Mouse (Mus musculus): ENCODE results near the gene Csnk1e.

The Csnk1e gene

DNA sequence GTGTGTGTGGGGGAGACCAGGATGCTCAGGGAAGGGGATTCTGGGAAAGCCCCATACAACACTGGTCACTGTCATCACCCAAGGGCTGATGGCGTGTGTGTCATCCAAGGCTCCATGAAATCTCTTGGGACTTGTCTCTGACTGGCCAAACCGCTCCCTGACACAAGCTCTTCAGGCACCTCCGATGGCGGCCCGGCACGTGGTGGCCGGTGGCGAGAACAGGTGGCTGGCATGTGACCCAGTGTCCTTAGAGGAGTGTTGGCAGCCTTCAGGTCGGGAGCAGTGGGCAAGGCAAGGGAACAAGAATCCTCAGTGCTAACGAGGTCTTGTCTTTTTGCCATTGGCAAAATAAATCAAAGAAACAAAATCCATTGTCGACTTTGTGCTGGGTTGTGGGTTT, 36.7 kb downstream of the Csnk1e start:
- no peak for DNase-seq

DNA sequence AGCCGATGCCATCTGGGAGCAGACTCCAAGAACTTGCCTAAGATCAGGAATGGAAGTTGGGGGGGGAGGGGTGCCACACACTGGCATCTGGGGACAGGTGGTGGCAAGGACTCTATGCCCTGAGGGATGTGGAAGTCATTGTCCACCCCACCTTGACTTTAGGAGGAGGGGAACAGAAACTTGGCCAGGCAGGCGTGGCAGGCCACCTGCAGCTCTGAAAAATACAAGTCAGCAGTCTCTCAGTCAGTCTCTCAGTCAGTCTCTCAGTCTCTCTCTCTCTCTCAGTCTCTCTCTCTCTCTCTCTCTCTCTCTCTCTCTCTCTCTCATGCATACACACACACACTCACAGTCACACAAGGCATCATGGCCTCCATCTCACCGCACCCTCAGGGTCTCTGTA, 37.1 kb downstream of the Csnk1e start:
- no peak for DNase-seq

- DNase-seq = no peak
These were observed 38.0 kb downstream of the Csnk1e start for GRCm38 (mm10) chr15:79417379-79417778.

GRCm38 (mm10) chr15:79416460-79417085, 38.8 kb downstream of the Csnk1e start:
- DNase-seq = no peak

GRCm38 (mm10) chr15:79414513-79414912, 40.9 kb downstream of the Csnk1e start:
- DNase-seq = no peak

DNA sequence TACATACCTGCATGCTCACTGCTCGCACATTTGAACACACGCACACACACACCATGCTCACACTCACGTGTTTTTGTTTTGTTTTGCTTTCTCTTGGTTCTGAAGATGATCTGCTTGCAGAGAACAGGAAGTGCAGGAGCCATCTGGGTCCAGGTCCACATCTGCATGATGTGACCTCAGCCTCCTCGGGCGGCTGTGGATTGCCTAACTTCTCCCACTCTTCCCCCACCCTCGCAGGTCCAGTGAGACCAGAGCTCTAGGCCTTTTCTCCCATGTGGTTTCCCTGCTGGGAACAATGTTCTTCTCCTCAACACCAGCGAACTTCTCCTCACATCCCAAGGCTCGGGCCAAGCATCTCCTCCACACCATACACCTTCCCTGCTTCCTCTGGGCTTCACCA, 41.6 kb downstream of the Csnk1e start:
- DNase-seq = no peak

GRCm38 (mm10) chr15:79413201-79413600, 42.2 kb downstream of the Csnk1e start:
- DNase-seq = no peak

- no peak for DNase-seq
These were observed 43.9 kb downstream of the Csnk1e start for GRCm38 (mm10) chr15:79411363-79412065.

GRCm38 (mm10) chr15:79409077-79409573, 46.2 kb downstream of the Csnk1e start:
- DNase-seq = no peak

DNA sequence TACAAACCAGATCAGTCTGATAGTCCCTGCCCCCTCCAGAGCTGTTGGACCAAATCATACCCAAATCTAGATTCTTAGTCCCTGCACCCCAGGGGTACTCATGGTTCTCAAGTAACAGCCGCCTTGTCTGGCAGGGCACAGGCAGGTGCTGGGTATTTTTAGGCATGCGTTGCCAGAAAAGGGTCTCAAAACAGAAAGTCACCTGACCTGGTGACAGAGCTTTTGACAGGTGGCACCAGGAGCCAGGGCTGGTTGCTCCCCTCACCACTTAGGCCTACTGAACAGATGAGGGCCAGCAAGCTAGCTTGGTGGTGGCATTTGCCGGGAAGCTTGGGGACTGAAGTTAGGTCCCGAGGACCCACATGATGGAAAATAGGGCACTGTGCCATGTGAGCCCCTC, 48.8 kb downstream of the Csnk1e start:
- no peak for DNase-seq

GRCm38 (mm10) chr15:79404277-79404676, 51.1 kb downstream of the Csnk1e start:
- DNase-seq = no peak

DNA sequence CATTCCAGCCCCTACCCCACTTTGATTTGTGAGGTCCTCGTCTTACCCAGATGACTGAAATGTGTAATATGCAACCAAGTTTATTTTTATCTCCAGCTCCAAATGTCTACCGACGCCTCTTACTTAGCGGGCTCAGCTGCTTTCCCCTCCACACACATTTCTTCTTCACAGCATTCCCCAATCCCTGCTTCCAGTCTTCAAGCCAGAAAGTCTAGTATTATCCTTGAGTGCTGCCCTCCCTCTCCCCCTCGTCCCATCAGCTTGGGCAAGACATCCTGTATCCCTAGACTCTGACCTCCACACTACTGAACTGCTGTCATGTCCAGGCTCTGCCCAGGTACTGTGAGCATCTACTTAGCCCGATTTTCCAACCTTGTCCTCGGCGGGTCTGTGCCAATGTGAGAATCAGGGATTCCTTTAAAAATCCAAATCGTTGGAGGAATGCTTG, 51.6 kb downstream of the Csnk1e start:
- DNase-seq = no peak

GRCm38 (mm10) chr15:79402836-79403762, 52.3 kb downstream of the Csnk1e start, which contains the start of gene Tmem184b:
Gene Tmem184b, minus strand, starts transcription at chr15:79403569.
- peak; percentile 90 for DNase-seq

- no peak for DNase-seq
These were observed 53.2 kb downstream of the Csnk1e start for GRCm38 (mm10) chr15:79402176-79402575.

GRCm38 (mm10) chr15:79400975-79401365, 54.4 kb downstream of the Csnk1e start:
- no peak for DNase-seq

DNA sequence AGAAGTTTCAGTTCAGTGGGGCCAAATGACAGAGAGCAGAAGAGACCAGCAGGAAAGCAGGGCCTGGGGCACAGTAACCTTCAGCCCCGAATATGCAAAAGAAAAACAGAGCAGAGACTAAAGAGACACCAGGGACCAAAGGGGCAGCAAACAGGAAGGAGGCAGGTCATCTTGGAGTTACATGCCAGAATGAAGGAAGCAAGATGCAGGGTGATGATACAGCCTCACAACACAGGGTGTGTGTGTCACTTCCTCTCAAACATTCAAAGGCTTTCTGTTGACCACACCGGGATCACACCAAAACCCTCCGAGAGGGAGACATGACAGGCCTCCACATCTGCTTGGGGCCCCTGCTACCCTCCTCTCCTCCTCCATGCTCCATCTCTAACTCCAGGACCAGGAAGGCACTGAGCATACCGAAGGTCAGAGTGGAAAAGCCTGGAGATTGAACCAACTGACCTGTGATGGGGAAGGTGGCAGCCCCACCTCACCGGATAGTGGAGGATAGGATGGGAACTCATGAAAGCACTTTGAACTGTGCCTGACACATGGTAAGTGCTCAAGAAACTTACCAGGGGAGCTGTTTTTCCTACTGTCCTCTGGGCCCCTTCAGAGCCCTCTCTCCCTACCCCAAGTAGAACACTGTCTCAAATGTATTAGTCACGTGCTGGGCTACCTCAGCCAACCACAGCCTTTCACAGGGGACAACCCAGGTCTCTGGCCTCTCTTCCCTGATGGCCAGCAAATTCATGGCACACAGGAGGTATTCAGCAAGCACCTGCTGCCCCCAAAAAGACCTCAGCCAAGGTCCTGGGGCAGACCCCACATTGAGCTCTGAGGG, 55.0 kb downstream of the Csnk1e start:
- DNase-seq = no peak

DNA sequence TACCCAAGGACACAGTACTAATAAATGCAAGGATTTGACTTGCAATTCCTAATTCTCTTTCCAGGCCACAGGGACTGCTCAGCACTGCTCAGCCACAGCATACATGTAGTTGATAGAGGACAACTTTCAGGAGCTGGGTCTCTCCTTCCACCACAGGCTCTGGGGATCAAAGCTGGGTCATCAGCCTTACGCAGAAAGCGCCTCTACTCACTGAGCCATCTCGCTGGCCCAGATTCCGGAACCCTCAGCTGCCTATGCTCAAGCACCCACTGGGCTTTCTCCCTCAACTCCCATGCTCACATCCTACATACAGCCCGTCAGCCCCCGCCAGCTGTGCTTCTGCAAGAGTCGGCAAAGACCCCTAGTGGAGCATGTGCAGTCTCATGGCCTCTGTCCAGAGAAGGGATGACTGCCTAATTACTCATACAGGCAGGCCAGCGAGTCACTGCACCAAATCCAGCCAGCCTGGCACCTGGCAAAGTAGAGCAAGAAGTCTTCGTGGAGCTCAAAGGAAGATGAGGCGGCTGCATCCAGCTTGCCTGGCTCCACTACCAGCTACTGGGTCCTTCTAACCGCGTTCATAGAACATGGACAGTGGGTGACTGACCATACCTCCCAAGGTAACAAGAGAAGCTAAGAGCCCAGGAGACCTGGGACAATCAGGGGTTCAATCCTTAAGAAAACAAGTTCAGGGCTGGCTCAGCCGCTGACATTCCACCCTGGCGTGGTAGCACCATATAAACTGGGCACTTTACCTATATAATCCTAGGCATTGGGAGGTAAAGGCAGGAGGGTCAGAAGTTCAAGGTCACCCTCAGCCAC, 55.9 kb downstream of the Csnk1e start:
- no peak for DNase-seq

DNA sequence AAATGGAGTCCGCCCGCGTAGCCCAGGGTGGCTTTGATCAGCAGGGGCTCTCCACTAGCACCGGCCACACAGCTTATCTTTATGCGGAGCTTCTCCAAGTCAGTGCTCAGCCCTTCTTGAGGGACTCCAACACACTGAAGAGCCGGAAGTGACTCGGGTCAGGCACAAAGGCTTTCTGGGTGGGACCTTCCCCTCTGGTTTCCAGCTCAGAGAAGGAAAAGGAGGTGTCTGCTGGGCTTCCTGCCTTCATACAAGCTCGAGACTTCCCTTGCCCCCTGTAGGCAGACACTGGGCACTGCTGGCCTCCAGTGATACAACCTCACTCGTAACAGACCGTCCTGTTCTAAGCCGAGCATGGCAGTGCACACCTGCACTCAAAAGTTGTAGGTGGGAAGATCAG, 58.6 kb downstream of the Csnk1e start:
- no peak for DNase-seq

GRCm38 (mm10) chr15:79395281-79395680, 60.1 kb downstream of the Csnk1e start:
- no peak for DNase-seq

DNA sequence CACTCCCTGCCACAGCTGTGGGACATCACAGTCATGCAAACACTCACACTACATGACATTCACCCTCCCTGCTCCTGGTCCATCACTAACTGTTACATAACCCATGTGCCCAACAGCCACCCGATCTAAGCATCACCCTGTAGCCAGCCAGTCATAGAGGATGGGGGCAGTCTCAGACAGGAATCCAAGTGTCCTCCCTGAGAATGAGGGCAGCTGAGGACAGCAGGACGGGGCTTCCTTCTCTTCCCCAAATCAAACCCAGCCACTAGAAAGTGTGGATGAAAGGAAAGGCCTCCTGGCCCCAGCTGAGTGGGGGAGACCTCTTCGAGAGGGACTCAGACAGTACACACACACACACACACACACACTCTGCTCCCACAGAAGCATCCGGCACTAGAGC, 60.5 kb downstream of the Csnk1e start:
- DNase-seq = no peak

GRCm38 (mm10) chr15:79393101-79393500, 62.3 kb downstream of the Csnk1e start:
- DNase-seq = no peak
